Mouse (Mus musculus) limb, embryonic 11.5 days (tissue): ENCODE measurements around the gene Mid1. TPM values are rescaled to one million over a fixed set of nuclear protein-coding genes. Genes with fewer than 3 reads are reported as not detected.
"Not testable (repeated sequence)": the region's sequence is repeated elsewhere in the genome, so short reads cannot be mapped to it uniquely, and the experiment has no call there.

ENCODE experiments used
- ATAC-seq: fragments of 200-750 bp; cut with Nextera tagmentation; 2 replicates; pipeline ENCODE4 v1.8.0; 2017; ENCODE audit warnings: low read depth; ENCODE audit not compliant: insufficient number of reproducible peaks, low FRiP score, low TSS enrichment
- DNase-seq: peaks from one replicate; pipeline ENCODE4 v3.0.0-alpha.2; 2015; ENCODE audit warnings: low spot score
- H3K27ac ChIP-seq: fragments of 300-500 bp; sonication (generic); replicated peaks from 2 replicates; pipeline ENCODE4 v1.5.1; 2014; ENCODE audit warnings: low read depth, mild to moderate bottlenecking, low read length
- H3K27me3 ChIP-seq: fragments of 300-500 bp; sonication (generic); 2 replicates; pipeline ENCODE4 v1.6.1; 2014; ENCODE audit warnings: mild to moderate bottlenecking, low read length, mixed read lengths; ENCODE audit not compliant: control insufficient read depth, insufficient read depth
- H3K36me3 ChIP-seq: fragments of 300-500 bp; sonication (generic); 2 replicates; pipeline ENCODE4 v1.6.1; 2014; ENCODE audit warnings: mild to moderate bottlenecking, low read length, moderate library complexity, mixed read lengths; ENCODE audit not compliant: control insufficient read depth, insufficient read depth
- H3K4me1 ChIP-seq: fragments of 300-500 bp; sonication (generic); 2 replicates; pipeline ENCODE4 v1.6.1; 2014; ENCODE audit warnings: low read length, mixed read lengths; ENCODE audit not compliant: control insufficient read depth, insufficient read depth
- H3K4me2 ChIP-seq: fragments of 300-500 bp; sonication (generic); 2 replicates; pipeline ENCODE4 v1.6.1; 2014; ENCODE audit warnings: low read depth, mild to moderate bottlenecking, moderate library complexity; ENCODE audit not compliant: severe bottlenecking
- H3K4me3 ChIP-seq: fragments of 300-500 bp; sonication (generic); 2 replicates; pipeline ENCODE4 v1.5.1; 2014; ENCODE audit warnings: low read depth, low read length
- H3K9ac ChIP-seq: fragments of 300-500 bp; sonication (generic); 2 replicates; pipeline ENCODE4 v1.6.1; 2014; ENCODE audit warnings: mild to moderate bottlenecking, low read length
- H3K9me3 ChIP-seq: fragments of 300-500 bp; sonication (generic); 2 replicates; pipeline ENCODE4 v1.6.1; 2016; ENCODE audit warnings: low read length; ENCODE audit not compliant: control insufficient read depth
- WGBS: fragments of 180-500 bp; shearing (Covaris S2); extraction: QIAGEN DNeasy Blood & Tissue Kit; methylation state at CpG from one replicate; pipeline ENCODE4 v1.1.7; 2014; 5-methylcytosine and 5-hydroxymethylcytosine counted together
- polyA plus RNA-seq: library from polyadenylated mRNA; unstranded; fragments of >200 nt; fragmentation: Nextera tagmentation; extraction: Ambion mirVana; gene quantifications from 2 replicates; pipeline ENCODE4 v1.2.1, GENCODE M21; 2014

The Mid1 gene
- polyA plus RNA-seq, 1 experiment from 2014 or later: 11.5 TPM

GRCm38 (mm10) chrX:170008179-170008467, 323.1 kb downstream of the Mid1 start:
- not testable (repeated sequence) for H3K4me3 ChIP-seq, H3K9ac ChIP-seq, ATAC-seq, H3K4me1 ChIP-seq, H3K4me2 ChIP-seq, H3K27me3 ChIP-seq
- peak; percentile 21 for DNase-seq
- peak overlapping the region; percentile 4; the same call in 1 of the 2 replicates for H3K27ac ChIP-seq
- peaks cover 40% of the 10 kb centered on the region for H3K9me3 ChIP-seq
- peaks cover 19% of the 10 kb centered on the region for H3K36me3 ChIP-seq

GRCm38 (mm10) chrX:170008584-170008983, 323.6 kb downstream of the Mid1 start:
- H3K9ac ChIP-seq, H3K4me1 ChIP-seq, H3K4me2 ChIP-seq, ATAC-seq, H3K4me3 ChIP-seq, H3K27me3 ChIP-seq: not testable (repeated sequence)
- WGBS: 39% methylated on average over 3 of the region's 3 CpGs
- Histone ChIP-seq H3K36me3 (peaks cover 19% of the 10 kb centered on the region), H3K27ac (peak overlapping the region; percentile 24; the same call in 1 of the 2 replicates), H3K9me3 (peaks cover 40% of the 10 kb centered on the region)
- peak; percentile 22 for DNase-seq

- peaks cover 38% of the 10 kb centered on the region for H3K9me3 ChIP-seq
- not testable (repeated sequence) for H3K27me3 ChIP-seq, H3K4me1 ChIP-seq
- H3K4me3 ChIP-seq: peak within 1 kb of the TSS; percentile 49
- H3K36me3 ChIP-seq: peaks cover 22% of the 10 kb centered on the region
- ATAC-seq: peak; percentile 88
- H3K4me2 ChIP-seq: peak within 1 kb of the TSS; percentile 20
- 63% methylated on average over 116 of the region's 118 CpGs for WGBS
- peak within 1 kb of the TSS; percentile 91 for H3K9ac ChIP-seq
- H3K27ac ChIP-seq: peak within 1 kb of the TSS; percentile 88
- peak; percentile 90 for DNase-seq
Measured at GRCm38 (mm10) chrX:170009016-170009750, 324.2 kb downstream of the Mid1 start, which contains the start of gene Gm21887. Gm21887 (plus strand) TSS chrX:170009659.

DNA sequence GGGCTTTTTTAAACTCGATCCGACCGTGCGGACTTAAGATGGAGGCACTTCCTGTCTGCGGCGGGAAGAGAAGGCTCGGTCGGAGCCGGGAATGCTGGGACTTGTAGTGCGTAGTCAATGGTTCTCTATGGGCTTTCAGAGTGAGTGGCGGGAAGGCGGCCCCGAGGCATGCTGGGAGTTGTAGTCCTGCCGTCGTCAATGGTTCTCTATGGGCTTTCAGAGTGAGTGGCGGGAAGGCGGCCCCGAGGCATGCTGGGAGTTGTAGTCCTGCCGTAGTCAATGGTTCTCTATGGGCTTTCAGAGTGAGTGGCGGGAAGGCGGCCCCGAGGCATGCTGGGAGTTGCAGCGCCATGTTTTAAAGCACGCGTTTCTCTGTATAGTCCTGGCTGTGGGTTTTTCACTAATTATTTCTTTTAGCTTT, 324.8 kb downstream of the Mid1 start:
- peaks cover 22% of the 10 kb centered on the region for H3K36me3 ChIP-seq
- peak; percentile 98 for DNase-seq
- peak overlapping the region; percentile 49 for H3K4me3 ChIP-seq
- not testable (repeated sequence) for H3K4me2 ChIP-seq, H3K27me3 ChIP-seq, H3K4me1 ChIP-seq
- peaks cover 35% of the 10 kb centered on the region for H3K9me3 ChIP-seq
- peak overlapping the region; percentile 88 for H3K27ac ChIP-seq
- 57% methylated on average over 25 of the region's 25 CpGs for WGBS
- peak overlapping the region; percentile 91 for H3K9ac ChIP-seq
- ATAC-seq: peak; percentile 97

DNA sequence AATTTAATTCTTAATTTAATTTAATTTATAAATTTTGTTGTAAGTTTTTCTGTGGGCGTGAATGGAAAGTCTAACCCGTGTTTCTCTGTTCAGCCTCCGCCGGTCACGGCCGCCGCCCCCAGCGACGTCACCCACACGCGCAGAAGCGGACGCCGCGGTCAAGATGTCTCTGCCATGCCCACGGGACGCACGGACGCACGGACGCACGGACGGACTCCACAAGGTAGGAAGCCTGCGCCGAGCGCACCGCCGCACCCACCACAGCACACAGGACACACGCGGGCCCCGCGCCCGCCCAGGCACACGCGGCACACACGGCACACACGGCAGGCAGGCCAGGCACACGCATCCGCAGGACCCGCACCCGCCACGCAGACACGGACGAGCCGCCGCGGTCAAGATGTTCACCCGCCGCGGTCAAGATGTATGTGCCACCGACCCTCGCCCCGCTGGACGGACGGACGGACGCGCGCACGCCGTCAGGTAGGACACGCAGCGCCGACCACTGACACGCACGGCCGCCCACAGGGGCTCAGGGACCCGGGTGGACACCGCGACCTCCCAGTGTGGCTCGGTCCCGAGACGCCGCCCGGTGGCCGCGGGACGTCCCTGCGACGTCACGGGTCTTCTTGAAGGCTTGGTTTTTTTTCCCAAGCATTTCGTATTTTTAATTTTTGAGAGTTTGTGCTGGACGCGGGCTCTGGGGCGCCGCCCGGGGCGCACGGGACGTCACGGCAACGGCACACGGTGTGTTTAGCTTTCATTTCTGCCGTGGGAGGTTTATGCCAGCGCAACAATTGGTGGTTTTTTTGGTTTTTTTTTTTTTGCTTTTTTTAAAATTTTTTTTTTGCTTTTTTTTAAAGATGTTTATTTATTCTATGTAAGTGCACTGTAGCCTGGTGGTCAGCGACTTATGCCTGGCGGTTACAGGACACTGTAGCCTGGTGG, 325.9 kb downstream of the Mid1 start:
- Histone ChIP-seq H3K36me3 (peaks cover 22% of the 10 kb centered on the region), H3K9me3 (peaks cover 35% of the 10 kb centered on the region), H3K4me3 (peak overlapping the region; percentile 21), H3K27ac (0 out of 2 replicates have a peak overlapping the region, but pooled peaks have one; percentile 15), H3K4me2 (peak overlapping the region; percentile 18)
- not testable (repeated sequence) for H3K27me3 ChIP-seq, H3K4me1 ChIP-seq, H3K9ac ChIP-seq
- DNase-seq: peak; percentile 80
- WGBS: 84% methylated on average over 97 of the region's 97 CpGs
- peak; percentile 67 for ATAC-seq

- not testable (repeated sequence) for H3K4me2 ChIP-seq, H3K27me3 ChIP-seq, H3K4me1 ChIP-seq, H3K4me3 ChIP-seq, DNase-seq, H3K9ac ChIP-seq, H3K27ac ChIP-seq, ATAC-seq
- H3K9me3 ChIP-seq: peaks cover 35% of the 10 kb centered on the region
- peaks cover 22% of the 10 kb centered on the region for H3K36me3 ChIP-seq
- WGBS: 88% methylated on average over 1 of the region's 10 CpGs
Measured at GRCm38 (mm10) chrX:170011529-170011879, 326.5 kb downstream of the Mid1 start.

- not testable (repeated sequence) for H3K4me3 ChIP-seq, H3K27me3 ChIP-seq, H3K27ac ChIP-seq, DNase-seq, H3K4me2 ChIP-seq, H3K9ac ChIP-seq, H3K4me1 ChIP-seq, ATAC-seq
- peaks cover 29% of the 10 kb centered on the region for H3K9me3 ChIP-seq
- peaks cover 25% of the 10 kb centered on the region for H3K36me3 ChIP-seq
- no CpG with 5 or more reads among the region's 13 CpGs for WGBS
Measured at GRCm38 (mm10) chrX:170013421-170013820, 328.4 kb downstream of the Mid1 start.

- not testable (repeated sequence) for H3K4me2 ChIP-seq, H3K4me1 ChIP-seq, H3K4me3 ChIP-seq, H3K9ac ChIP-seq, H3K27ac ChIP-seq, DNase-seq, ATAC-seq, H3K27me3 ChIP-seq
- Histone ChIP-seq H3K36me3 (peaks cover 30% of the 10 kb centered on the region), H3K9me3 (peaks cover 30% of the 10 kb centered on the region)
- 78% methylated on average over 4 of the region's 13 CpGs for WGBS
Measured at GRCm38 (mm10) chrX:170014038-170014437, 329.0 kb downstream of the Mid1 start.
